Mouse (Mus musculus) MEL (cell line): ENCODE measurements at regions not wholly inside any gene's neighbourhood (a gene's known extent, or its start where the extent isn't known, plus 50 kb on each side); places are given as distances from the start of the nearest gene placed in this dataset.

Experiments
- DNase-seq: peaks from one replicate; pipeline ENCODE4 v3.0.0; 2011; ENCODE audit warnings: low read depth, low spot score
- H3K27ac ChIP-seq: 2 replicates; pipeline ENCODE4 v1.5.1; 2012; ENCODE audit warnings: low read depth, mild to moderate bottlenecking, control low read depth, low read length, moderate library complexity; ENCODE audit not compliant: control insufficient read depth
- H3K27me3 ChIP-seq, 2 experiments: fragments of 150-350 bp in 1 of 2; sonication (generic) in 1 of 2; 2 replicates each; pipeline ENCODE4 v1.6.1; 2012; ENCODE audit warnings: low read length in 2 of 2, mild to moderate bottlenecking in 2 of 2, improper control_type of control experiment in 1 of 2, moderate library complexity in 1 of 2; ENCODE audit not compliant: insufficient read depth in 2 of 2, control insufficient read depth in 1 of 2
- H3K36me3 ChIP-seq, 2 experiments: 2 replicates each; pipeline ENCODE4 v1.6.1; 2012 to 2014; ENCODE audit warnings: low read length in 2 of 2, improper control_type of control experiment in 1 of 2, inconsistent platforms in 1 of 2, mild to moderate bottlenecking in 1 of 2; ENCODE audit not compliant: insufficient read depth in 2 of 2, control insufficient read depth in 1 of 2
- H3K4me1 ChIP-seq, 2 experiments: fragments of 150-350 bp in 1 of 2; sonication (generic) in 1 of 2; 2 replicates each; pipeline ENCODE4 v1.6.1; 2012; ENCODE audit warnings: low read length in 2 of 2, improper control_type of control experiment in 1 of 2, mild to moderate bottlenecking in 1 of 2; ENCODE audit not compliant: insufficient read depth in 2 of 2, control insufficient read depth in 1 of 2
- H3K4me3 ChIP-seq, 2 experiments: fragments of 150-350 bp in 1 of 2; sonication (generic) in 1 of 2; 2 replicates each; pipeline ENCODE4 v1.5.1; 2012; ENCODE audit warnings: low read depth in 2 of 2, low read length in 2 of 2, mild to moderate bottlenecking in 2 of 2, moderate library complexity in 2 of 2, control low read depth in 1 of 2, improper control_type of control experiment in 1 of 2; ENCODE audit not compliant: control insufficient read depth in 1 of 2, insufficient read depth in 1 of 2
- H3K79me2 ChIP-seq: 2 replicates; pipeline ENCODE4 v1.6.1; 2012; ENCODE audit warnings: mild to moderate bottlenecking, low read length, moderate library complexity; ENCODE audit not compliant: control insufficient read depth, poor library complexity, insufficient read depth
- H3K9ac ChIP-seq: 2 replicates; pipeline ENCODE4 v1.6.1; 2012; ENCODE audit warnings: low read depth, mild to moderate bottlenecking, control low read depth, low read length, moderate library complexity; ENCODE audit not compliant: control insufficient read depth, poor library complexity, severe bottlenecking
- H3K9me3 ChIP-seq: fragments of 150-350 bp; sonication (generic); replicated peaks from 2 replicates; pipeline ENCODE4 v1.6.1; 2012; ENCODE audit warnings: mild to moderate bottlenecking, low read length, improper control_type of control experiment, moderate library complexity; ENCODE audit not compliant: insufficient read depth
- BHLHE40 ChIP-seq: IDR thresholded peaks from 2 replicates; pipeline ENCODE4 v1.6.1; 2012; ENCODE audit warnings: low read depth, mild to moderate bottlenecking, inconsistent platforms, low read length, improper control_type of control experiment, borderline replicate concordance
- CHD1 ChIP-seq: IDR thresholded peaks from 2 replicates; pipeline ENCODE4 v1.6.1; 2012; ENCODE audit warnings: low read depth, mild to moderate bottlenecking, inconsistent platforms, low read length, improper control_type of control experiment
- EP300 ChIP-seq, 2 experiments: IDR thresholded peaks; 2 replicates each; pipeline ENCODE4 v1.6.1; 2011; ENCODE audit warnings: improper control_type of control experiment in 2 of 2, low read length in 2 of 2, low read depth in 1 of 2, mild to moderate bottlenecking in 1 of 2
- ETS1 ChIP-seq: IDR thresholded peaks from 2 replicates; pipeline ENCODE4 v1.6.1; 2012; ENCODE audit warnings: low read depth, mild to moderate bottlenecking, inconsistent platforms, low read length, improper control_type of control experiment, moderate library complexity
- GATA1 ChIP-seq: IDR thresholded peaks from 2 replicates; pipeline ENCODE4 v1.6.1; 2011; ENCODE audit warnings: low read depth, low read length, improper control_type of control experiment
- HCFC1 ChIP-seq: IDR thresholded peaks from 2 replicates; pipeline ENCODE4 v1.6.1; 2012; ENCODE audit warnings: low read depth, mild to moderate bottlenecking, inconsistent platforms, low read length, improper control_type of control experiment, moderate library complexity
- JUND ChIP-seq: IDR thresholded peaks from 2 replicates; pipeline ENCODE4 v1.6.1; 2011; ENCODE audit warnings: low read depth, mild to moderate bottlenecking, improper control_type of control experiment, low read length
- MAFK ChIP-seq: IDR thresholded peaks from 2 replicates; pipeline ENCODE4 v1.6.1; 2011; ENCODE audit warnings: low read depth, mild to moderate bottlenecking, low read length, improper control_type of control experiment, borderline replicate concordance
- MAX ChIP-seq: IDR thresholded peaks from 2 replicates; pipeline ENCODE4 v1.6.1; 2011; ENCODE audit warnings: low read length, improper control_type of control experiment
- MAZ ChIP-seq: IDR thresholded peaks from 2 replicates; pipeline ENCODE4 v1.6.1; 2012; ENCODE audit warnings: low read depth, mild to moderate bottlenecking, inconsistent platforms, low read length, improper control_type of control experiment
- MXI1 ChIP-seq: IDR thresholded peaks from 2 replicates; pipeline ENCODE4 v1.6.1; 2011; ENCODE audit warnings: mild to moderate bottlenecking, low read depth, low read length, improper control_type of control experiment
- MYB ChIP-seq: IDR thresholded peaks from 2 replicates; pipeline ENCODE4 v1.6.1; 2011; ENCODE audit warnings: mild to moderate bottlenecking, low read depth, low read length, improper control_type of control experiment
- MYC ChIP-seq: IDR thresholded peaks from 2 replicates; pipeline ENCODE4 v1.6.1; 2011; ENCODE audit warnings: low read depth, mild to moderate bottlenecking, low read length, improper control_type of control experiment, moderate library complexity
- NELFE ChIP-seq: IDR thresholded peaks from 2 replicates; pipeline ENCODE4 v1.6.1; 2011; ENCODE audit warnings: low read depth, low read length, improper control_type of control experiment
- NRF1 ChIP-seq: IDR thresholded peaks from 2 replicates; pipeline ENCODE4 v1.6.1; 2014; ENCODE audit warnings: low read depth, mild to moderate bottlenecking, inconsistent platforms, low read length, improper control_type of control experiment, moderate library complexity; ENCODE audit not compliant: poor library complexity, insufficient read depth, severe bottlenecking
- POLR2AphosphoS5 ChIP-seq: IDR thresholded peaks from 2 replicates; pipeline ENCODE4 v1.6.1; 2012; ENCODE audit warnings: low read depth, borderline replicate concordance, mild to moderate bottlenecking, inconsistent platforms, low read length, moderate library complexity, mixed read lengths
- RCOR1 ChIP-seq: IDR thresholded peaks from 2 replicates; pipeline ENCODE4 v1.6.1; 2012; ENCODE audit warnings: low read depth, mild to moderate bottlenecking, inconsistent platforms, low read length, improper control_type of control experiment
- TAL1 ChIP-seq: IDR thresholded peaks from 2 replicates; pipeline ENCODE4 v1.6.1; 2012; ENCODE audit warnings: mild to moderate bottlenecking, inconsistent platforms, low read length, moderate library complexity, mixed read lengths
- TBP ChIP-seq: IDR thresholded peaks from 2 replicates; pipeline ENCODE4 v1.8.0; 2011; ENCODE audit warnings: low read depth, low read length, improper control_type of control experiment
- USF2 ChIP-seq, 2 experiments: IDR thresholded peaks; 2 replicates each; pipeline ENCODE4 v1.6.1; 2011 to 2012; ENCODE audit warnings: improper control_type of control experiment in 2 of 2, low read length in 2 of 2, borderline replicate concordance in 1 of 2, inconsistent platforms in 1 of 2, low read depth in 1 of 2, mild to moderate bottlenecking in 1 of 2; ENCODE audit not compliant: insufficient read depth in 1 of 2
- ZC3H11A ChIP-seq: IDR thresholded peaks from 2 replicates; pipeline ENCODE4 v1.6.1; 2012; ENCODE audit warnings: low read depth, mild to moderate bottlenecking, inconsistent platforms, low read length, improper control_type of control experiment
- ZNF384 ChIP-seq: IDR thresholded peaks from 2 replicates; pipeline ENCODE4 v1.6.1; 2012; ENCODE audit warnings: low read depth, mild to moderate bottlenecking, inconsistent platforms, low read length, improper control_type of control experiment

DNA sequence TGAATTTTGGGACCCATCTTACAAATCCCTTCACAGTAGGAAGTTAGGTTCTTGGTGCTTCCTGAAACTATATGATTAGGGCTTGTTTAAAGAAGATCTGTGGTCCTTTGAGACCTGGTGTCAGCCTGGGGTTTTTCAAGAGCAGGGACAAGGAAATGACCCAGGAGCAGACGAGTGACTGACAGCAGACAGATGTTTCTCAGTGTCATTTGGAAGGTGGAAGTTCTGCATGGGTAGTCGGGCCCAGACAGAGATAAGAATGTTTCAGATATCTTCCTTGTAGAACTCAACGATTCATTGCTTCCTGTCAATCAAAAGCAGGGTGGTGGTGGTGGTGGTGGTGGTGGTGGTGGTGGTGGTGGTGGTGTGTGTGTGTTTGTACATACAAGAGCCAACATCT lies 75.1 kb upstream of the Nrip1 start (continued):
- TF ChIP-seq NRF1 (no peak), TAL1 (no peak), RCOR1 (0 out of 2 replicates have a peak, but pooled peaks have one; percentile 21), HCFC1 (no peak), CHD1 (no peak), TBP (peak; percentile 30; the same call in 1 of the 2 replicates), ETS1 (peak; percentile 47; the same call in 1 of the 2 replicates), ZC3H11A (no peak), ZNF384 (no peak), MYB (no peak)

DNA sequence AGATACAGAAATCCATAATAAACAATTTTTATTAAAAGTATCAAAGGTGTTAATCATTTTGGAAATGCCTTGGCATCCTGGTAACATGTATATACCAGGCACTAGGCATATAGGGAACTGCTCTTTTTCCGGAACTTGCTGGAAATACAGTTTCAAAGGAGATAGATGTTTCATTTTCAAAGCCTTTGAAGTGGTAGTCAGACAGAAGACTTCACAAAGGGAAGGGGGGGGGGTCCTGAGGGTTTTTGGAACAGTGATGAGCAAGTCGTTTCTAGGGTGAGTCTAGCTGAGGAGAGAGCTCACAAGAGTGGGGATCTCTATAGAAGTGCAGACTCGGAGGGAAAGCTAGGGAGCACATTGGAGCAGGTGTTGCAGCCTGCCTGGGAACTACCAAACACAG lies 73.4 kb upstream of the Nrip1 start:
- no peak for DNase-seq
- Histone ChIP-seq H3K27me3 (no peaks in the 10 kb centered on the region), H3K9ac (no peak overlapping the region), H3K4me3 (no peak overlapping the region), H3K4me1 (peaks cover 18 to 24% of the 10 kb centered on the region in 2 experiments), H3K27ac (no peak overlapping the region), H3K9me3 (no peaks in the 10 kb centered on the region), H3K79me2 (no peaks in the 10 kb centered on the region), H3K36me3 (peaks cover 0 to 41% of the 10 kb centered on the region in 2 experiments; a peak in 2 of 4 replicates)
- no peak for TF ChIP-seq MAFK
- no peak for TF ChIP-seq MAZ
- no peak for TF ChIP-seq POLR2AphosphoS5
- TF ChIP-seq USF2 (IDR thresholded peaks at IDR 0.05; ENCODE audit: borderline replicate concordance in 1 of 2, insufficient read depth in 1 of 2, low read depth in 1 of 2, low read length in 2 of 2), result no peak
- no peak for TF ChIP-seq ZNF384
- no peak for TF ChIP-seq BHLHE40

DNA sequence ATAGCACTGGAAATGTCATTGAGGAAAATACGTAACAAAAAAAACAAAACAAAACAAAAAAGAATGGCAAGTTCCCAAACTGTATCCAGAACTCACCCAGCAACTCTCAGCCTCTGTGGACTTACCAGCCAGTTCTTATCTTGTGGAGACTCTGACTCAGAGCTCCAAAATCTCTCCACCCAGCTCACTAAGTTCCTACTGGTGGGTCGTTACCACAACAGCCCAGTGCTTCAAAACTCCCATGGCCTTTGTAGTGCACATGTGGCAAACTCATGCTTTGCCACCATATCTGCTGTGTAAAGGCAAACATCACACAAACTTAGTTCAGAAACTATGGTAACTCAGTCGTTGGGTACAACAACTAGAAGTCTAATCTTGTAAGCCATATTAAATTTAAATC lies 71.0 kb upstream of the Nrip1 start:
- no peaks in the 10 kb centered on the region for H3K79me2 ChIP-seq
- no peak for TF ChIP-seq NELFE
- 0 out of 2 replicates have a peak, but pooled peaks have one; percentile 46 for TF ChIP-seq JUND
- TF ChIP-seq CHD1, result no peak
- TF ChIP-seq NRF1, result no peak
- no peak for TF ChIP-seq HCFC1
- TF ChIP-seq RCOR1, result peak; percentile 79
- peak; percentile 70 for TF ChIP-seq MAX
- TF ChIP-seq MYC, result peak; percentile 40; the same call in 1 of the 2 replicates
- peak; percentile 30; the same call in 1 of the 2 replicates for TF ChIP-seq MXI1
- TF ChIP-seq EP300 (IDR thresholded peaks at IDR 0.05; ENCODE audit: low read depth in 1 of 2, low read length in 2 of 2), result peak; percentile 50 to 52; a peak in 2 of 4 replicates
- no peak for TF ChIP-seq USF2 (IDR thresholded peaks at IDR 0.05; ENCODE audit: borderline replicate concordance in 1 of 2, insufficient read depth in 1 of 2, low read depth in 1 of 2, low read length in 2 of 2)
- peak; percentile 49; the same call in 1 of the 2 replicates for TF ChIP-seq ETS1
- peak; percentile 73 for TF ChIP-seq GATA1
- TF ChIP-seq MYB, result no peak
- TF ChIP-seq, all 39 proteins: peak for 8
- H3K4me1 ChIP-seq, result peaks cover 19 to 25% of the 10 kb centered on the region in 2 experiments

More for the DNA sequence above, 71.0 kb upstream of the Nrip1 start:
- H3K36me3 ChIP-seq, result peaks cover 0 to 48% of the 10 kb centered on the region in 2 experiments; a peak in 2 of 4 replicates
- no peak overlapping the region for H3K27ac ChIP-seq
- no peaks in the 10 kb centered on the region for H3K27me3 ChIP-seq
- H3K4me3 ChIP-seq, result no peak overlapping the region
- peak; percentile 72 for DNase-seq
- H3K9me3 ChIP-seq, result no peaks in the 10 kb centered on the region
- H3K9ac ChIP-seq, result no peak overlapping the region
